In genomic region chr14:77250652-77251238, GRCm38 (mm10) we compare ENCODE assay signal across 22 mouse cellular contexts.
A peak's percentile ranks its signal among the peaks of the same experiment; 100 is the strongest.
DNase-seq lines count a peak whose midpoint lies in the region; ATAC-seq and TF ChIP-seq lines count a peak whose summit lies in the region.
"Had no signal": no experiment of that assay in that cellular context is flagged by ENCODE, and none has a peak within 500 bp of the region (broad histone marks: within the 10 kb centered on the region; RNA-seq: fewer than 3 reads in every experiment).

No protein-coding gene starts in this region.

- H3K27ac ChIP-seq in lung, embryonic 14.5 days (ENCODE audit: low read depth) = no peak overlapping the region
- 0 out of 2 replicates have a peak overlapping the region, but pooled peaks have one; percentile 11 for H3K27ac ChIP-seq in brown adipose tissue, adult 24 weeks (replicated peaks; ENCODE audit: low read depth, low read length)
- H3K27ac ChIP-seq: forebrain, embryonic 10.5 days; hindbrain, embryonic 10.5 days; hindbrain, postnatal 0 days; neural tube, embryonic 12.5 days; stomach, postnatal 0 days had no signal

- no peaks in the 10 kb centered on the region for H3K9me3 ChIP-seq in lung, embryonic 14.5 days (ENCODE audit: low read depth, low read length)
- H3K9me3 ChIP-seq: heart, embryonic 12.5 days; neural tube, embryonic 12.5 days had no signal

- H3K4me3 ChIP-seq in lung, embryonic 14.5 days (ENCODE audit: low read depth, low read length) = no peak overlapping the region
- no peak overlapping the region for H3K4me3 ChIP-seq in brown adipose tissue, adult 24 weeks (ENCODE audit: insufficient read depth, low read depth, low read length)
- H3K4me3 ChIP-seq: forebrain, embryonic 10.5 days; heart, embryonic 12.5 days; hindbrain, embryonic 10.5 days; neural tube, embryonic 12.5 days had no signal

- peak; percentile 40 for DNase-seq in cerebellum, adult 11-12 months
- no peak for DNase-seq in cerebellum, postnatal 4 days (ENCODE audit: low spot score in 2 of 2)
- peak; percentile 21 for DNase-seq in lung, embryonic 14.5 days
- DNase-seq in lung, postnatal 4 days = no peak
- peak; percentile 94 for DNase-seq in R1 (ENCODE audit: low read depth, low spot score)
- DNase-seq in gastrocnemius, postnatal 10 days = no peak
- DNase-seq in heart, adult 8-10 months (ENCODE audit: low spot score) = no peak
- DNase-seq: adrenal gland, adult 2 months; heart, postnatal 10 days; kidney, postnatal 36 days; layer of hippocampus, postnatal 36 days; midbrain, embryonic 14.5 days; right cerebral cortex, postnatal 14 days had no signal

- no peaks in the 10 kb centered on the region for H3K4me1 ChIP-seq in lung, embryonic 14.5 days (ENCODE audit: insufficient read depth)
- H3K4me1 ChIP-seq in brown adipose tissue, adult 24 weeks (ENCODE audit: control insufficient read depth, insufficient read depth, insufficient read length, low read length) = peaks cover 3% of the 10 kb centered on the region; the same call in 1 of the 2 replicates
- H3K4me1 ChIP-seq: heart, embryonic 12.5 days; hindbrain, embryonic 10.5 days; neural tube, embryonic 12.5 days had no signal

- ATAC-seq in lung, embryonic 14.5 days (ENCODE audit: insufficient read depth) = no peak
- ATAC-seq: forebrain, embryonic 16.5 days; hindbrain, postnatal 0 days; intestine, embryonic 16.5 days had no signal

- H3K27me3 ChIP-seq in lung, embryonic 14.5 days (ENCODE audit: insufficient read depth, low read length) = no peaks in the 10 kb centered on the region
- H3K27me3 ChIP-seq: heart, embryonic 12.5 days; neural tube, embryonic 12.5 days had no signal

- no peak overlapping the region for H3K4me2 ChIP-seq in lung, embryonic 14.5 days
- H3K4me2 ChIP-seq: heart, embryonic 12.5 days; neural tube, embryonic 12.5 days had no signal

- H3K36me3 ChIP-seq in lung, embryonic 14.5 days (ENCODE audit: insufficient read depth) = no peaks in the 10 kb centered on the region
- H3K36me3 ChIP-seq: forebrain, embryonic 10.5 days; heart, embryonic 12.5 days; hindbrain, embryonic 10.5 days; neural tube, embryonic 12.5 days had no signal

- H3K9ac ChIP-seq in lung, embryonic 14.5 days = no peak overlapping the region
- H3K9ac ChIP-seq: heart, embryonic 12.5 days; neural tube, embryonic 12.5 days had no signal

- no peak for TF ChIP-seq CTCF in lung, embryonic 14.5 days (IDR thresholded peaks at IDR 0.05; ENCODE audit: low read depth)

- 61% methylated on average over 2 of the region's 2 CpGs for WGBS in lung, embryonic 14.5 days

Comparison
In these comparisons a context has a peak if more than half of its experiments do, and no peak if none do; other contexts are left out.
1. DNase-seq: peak in cerebellum, adult 11-12 months (single experiment), lung, embryonic 14.5 days (single experiment) and R1 (single experiment); none in cerebellum, postnatal 4 days (0 of 2), lung, postnatal 4 days (0 of 2), gastrocnemius, postnatal 10 days (single experiment) and heart, adult 8-10 months (single experiment).